Mouse (Mus musculus) stomach, adult 2 months (tissue): ENCODE measurements around the gene Tnxb. TPM values are rescaled to one million over a fixed set of nuclear protein-coding genes. Genes with fewer than 3 reads are reported as not detected.

Source experiments
- polyA plus RNA-seq: library from polyadenylated mRNA; depleted of rRNA; stranded (reverse); fragments of >200 nt; gene quantifications from 2 replicates; pipeline ENCODE4 v1.2.3, GENCODE M21; 2012; rRNA removed

Tnxb gene
- polyA plus RNA-seq = 14.8 and 21.3 TPM in 2 replicates

GRCm38 (mm10) chr17:34670235-34670634, at the start of gene Tnxb:
TSS of gene Tnxb (plus strand) at chr17:34670535.

GRCm38 (mm10) chr17:34627943-34628643, 42.2 kb upstream of the Tnxb start, which contains the start of gene Ppt2:
TSS of gene Ppt2 (minus strand) at chr17:34628510.

GRCm38 (mm10) chr17:34629221-34629751, 41.0 kb upstream of the Tnxb start, which contains the start of gene Prrt1:
TSS of gene Prrt1 (plus strand) at chr17:34629533.

GRCm38 (mm10) chr17:34644608-34645007, 25.7 kb upstream of the Tnxb start, which contains the start of gene Fkbpl:
TSS of gene Fkbpl (plus strand) at chr17:34644764.

GRCm38 (mm10) chr17:34646906-34647787, 23.2 kb upstream of the Tnxb start, which contains the start of gene Atf6b:
TSS of gene Atf6b (plus strand) at chr17:34647146.

DNA sequence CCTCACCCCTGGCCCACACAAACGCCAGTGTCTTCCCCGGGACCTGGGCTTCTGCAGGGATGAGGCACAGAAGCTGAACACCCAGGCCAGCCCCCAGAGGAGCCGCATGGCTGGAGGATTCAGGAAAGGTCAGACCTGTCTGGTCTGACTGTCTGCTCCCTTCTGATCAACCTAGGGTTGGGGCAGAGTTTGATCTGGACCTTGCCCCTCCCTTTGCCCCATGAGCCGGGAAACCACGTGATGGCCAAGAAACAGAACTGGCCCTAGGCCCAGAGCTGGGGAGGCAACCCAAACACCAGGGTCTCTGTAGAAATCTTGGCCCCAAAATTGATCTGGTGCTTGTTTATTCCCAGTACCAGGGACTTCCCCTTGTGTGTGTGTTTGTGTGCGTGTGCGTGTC, 73.4 kb downstream of the Tnxb start, which contains the start of gene C4b:
C4b (minus strand) TSS at position 164 of the 400 bp plus-strand sequence.

Other genes with a start within 250 kb of the Tnxb start
- 1.1 and 1.3 TPM in 2 replicates for gene Btnl4, start 193.2 kb upstream of the Tnxb start, polyA plus RNA-seq
- gene Btnl6, start 153.2 kb upstream of the Tnxb start, polyA plus RNA-seq = 0.04 TPM in 1 of 2 replicates, not detected in the other
- 13.3 and 22.9 TPM in 2 replicates for gene Notch4, start 106.3 kb upstream of the Tnxb start, polyA plus RNA-seq
- gene Gpsm3, start 80.7 kb upstream of the Tnxb start, polyA plus RNA-seq = 3.2 and 4.9 TPM in 2 replicates
- 16.0 and 17.3 TPM in 2 replicates for gene Pbx2, start 79.3 kb upstream of the Tnxb start, polyA plus RNA-seq
- gene Ager, start 72.7 kb upstream of the Tnxb start, polyA plus RNA-seq = 0.43 and 0.59 TPM in 2 replicates
- gene Rnf5, start 66.8 kb upstream of the Tnxb start, polyA plus RNA-seq = 56.7 and 59.0 TPM in 2 replicates
- gene Agpat1, start 66.3 kb upstream of the Tnxb start, polyA plus RNA-seq = 136 and 169 TPM in 2 replicates
- gene Egfl8, start 54.6 kb upstream of the Tnxb start, polyA plus RNA-seq = 0.74 and 1.6 TPM in 2 replicates
- 20.9 and 22.1 TPM in 2 replicates for gene Ppt2, start 42.0 kb upstream of the Tnxb start, polyA plus RNA-seq
- gene Prrt1, start 41.0 kb upstream of the Tnxb start, polyA plus RNA-seq = 4.0 and 4.6 TPM in 2 replicates
- gene Fkbpl, start 25.8 kb upstream of the Tnxb start, polyA plus RNA-seq = 1.4 and 2.8 TPM in 2 replicates
- 40.9 and 47.9 TPM in 2 replicates for gene Atf6b, start 23.4 kb upstream of the Tnxb start, polyA plus RNA-seq
- gene C4b, start 73.3 kb downstream of the Tnxb start, polyA plus RNA-seq = 9.3 and 13.4 TPM in 2 replicates
- 1.1 and 3.1 TPM in 2 replicates for gene Cyp21a1, start 134.0 kb downstream of the Tnxb start, polyA plus RNA-seq
- gene Stk19, start 166.4 kb downstream of the Tnxb start, polyA plus RNA-seq = 31.6 and 34.6 TPM in 2 replicates
- 34.4 and 36.4 TPM in 2 replicates for gene Dxo, start 166.5 kb downstream of the Tnxb start, polyA plus RNA-seq
- gene Skiv2l, start 179.7 kb downstream of the Tnxb start, polyA plus RNA-seq = 44.5 and 47.7 TPM in 2 replicates
- gene Nelfe, start 179.9 kb downstream of the Tnxb start, polyA plus RNA-seq = 11.5 and 13.1 TPM in 2 replicates
- gene Cfb, start 192.0 kb downstream of the Tnxb start, polyA plus RNA-seq = 1.7 and 2.0 TPM in 2 replicates
- gene Zbtb12, start 208.9 kb downstream of the Tnxb start, polyA plus RNA-seq = 3.6 and 3.9 TPM in 2 replicates
- not detected in 2 replicates for gene Gm20547, start 211.5 kb downstream of the Tnxb start, polyA plus RNA-seq
- 1.9 and 2.3 TPM in 2 replicates for gene C2, start 227.7 kb downstream of the Tnxb start, polyA plus RNA-seq
- gene Ehmt2, start 227.9 kb downstream of the Tnxb start, polyA plus RNA-seq = 126 and 127 TPM in 2 replicates
- gene Slc44a4, start 243.9 kb downstream of the Tnxb start, polyA plus RNA-seq = 48.6 and 48.7 TPM in 2 replicates